Mouse (Mus musculus) ovary, postnatal 10 days (tissue): ENCODE data around the gene Bcl2l12.

Experiments used
- DNase-seq: peaks from one replicate; pipeline ENCODE4 v3.0.0; 2022; ENCODE audit warnings: low spot score

The Bcl2l12 gene

DNA sequence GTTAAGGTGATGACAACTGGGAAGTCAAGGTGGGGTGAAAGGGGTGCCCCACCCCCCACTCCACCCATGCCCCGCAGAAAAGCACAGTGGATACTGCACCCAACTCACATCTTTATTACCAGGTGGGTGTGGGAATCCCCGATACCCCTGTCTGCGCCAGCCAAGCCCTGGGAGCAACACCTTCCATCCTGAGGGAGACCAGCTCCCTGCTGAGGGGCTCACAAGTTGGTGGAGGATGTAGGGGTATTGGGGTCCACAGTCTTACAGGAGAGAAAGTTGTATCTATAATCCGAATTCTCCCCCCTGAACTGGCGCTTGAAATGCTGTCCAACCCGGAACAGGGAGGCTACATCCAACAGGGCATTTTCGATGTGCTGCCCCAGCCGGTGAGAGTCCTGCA lies 39.2 kb downstream of the Bcl2l12 start:
- DNase-seq: no peak

GRCm38 (mm10) chr7:44958208-44958607 lies 40.3 kb downstream of the Bcl2l12 start:
- no peak for DNase-seq

GRCm38 (mm10) chr7:44957183-44957835 lies 41.2 kb downstream of the Bcl2l12 start:
- no peak for DNase-seq

DNA sequence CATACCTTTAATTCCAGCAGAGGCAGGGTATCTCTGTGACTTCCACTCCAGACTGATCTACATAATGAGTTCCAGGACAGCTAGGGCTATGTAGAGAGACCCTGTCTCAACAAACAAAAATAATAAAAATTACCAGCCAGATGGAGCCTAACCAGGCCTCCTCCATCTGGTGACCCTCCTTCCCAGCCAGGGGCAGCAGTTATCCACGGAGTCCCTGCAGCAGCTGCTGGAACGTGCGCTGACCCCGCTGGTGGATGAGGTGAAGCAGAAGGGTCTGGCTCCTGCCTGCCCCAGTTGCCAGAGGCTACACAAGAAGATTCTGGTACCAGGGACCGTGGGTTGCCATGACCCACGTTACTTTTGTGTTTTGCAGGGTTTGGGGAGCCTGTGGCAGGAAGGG lies 42.2 kb downstream of the Bcl2l12 start:
- no peak for DNase-seq

DNA sequence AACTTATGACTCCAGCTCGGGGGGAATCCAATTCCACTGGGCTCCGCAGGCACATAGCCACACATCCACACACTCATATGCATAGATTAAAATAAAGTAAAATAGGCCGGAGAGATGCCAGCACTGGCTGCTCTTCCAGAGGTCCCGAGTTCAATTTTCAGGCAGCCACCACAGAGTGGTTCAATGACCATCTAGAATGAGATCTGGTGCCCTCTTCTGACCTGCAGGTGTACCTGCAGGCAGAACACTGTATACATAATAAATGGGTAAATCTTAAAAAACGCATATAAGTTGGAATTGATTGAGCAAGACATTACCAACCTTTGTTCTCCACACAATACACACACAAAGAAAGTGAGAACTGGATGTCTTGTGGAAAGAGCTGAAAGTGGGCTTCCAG lies 42.9 kb downstream of the Bcl2l12 start:
- DNase-seq: no peak

- DNase-seq: no peak
These were observed 44.2 kb downstream of the Bcl2l12 start for GRCm38 (mm10) chr7:44954091-44954885.

- no peak for DNase-seq
These were observed 45.0 kb downstream of the Bcl2l12 start for GRCm38 (mm10) chr7:44953561-44953960.

GRCm38 (mm10) chr7:44952611-44953306 lies 45.8 kb downstream of the Bcl2l12 start:
- peak; percentile 74 for DNase-seq

GRCm38 (mm10) chr7:44951960-44952359 lies 46.6 kb downstream of the Bcl2l12 start:
- no peak for DNase-seq

DNA sequence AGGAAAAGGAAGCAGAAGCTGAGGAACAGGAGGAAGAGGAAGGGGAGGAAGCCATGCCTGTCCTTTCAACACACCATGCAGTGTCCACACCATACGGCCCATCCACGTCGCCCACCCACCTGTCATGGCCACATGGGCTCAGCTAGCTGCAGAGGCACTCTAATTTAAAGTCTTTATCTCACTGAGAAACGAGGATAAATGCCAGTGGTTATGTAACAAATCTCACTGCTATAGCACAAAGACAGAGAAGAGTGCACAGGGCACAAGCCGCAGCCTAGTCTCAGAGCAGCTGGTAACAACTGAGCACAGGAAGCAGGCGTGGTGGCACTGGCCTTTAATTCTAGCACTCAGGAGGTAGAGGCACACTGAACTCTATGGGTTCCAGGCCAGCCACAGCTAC lies 48.6 kb downstream of the Bcl2l12 start:
- no peak for DNase-seq

- DNase-seq: no peak
These were observed 55.6 kb downstream of the Bcl2l12 start, which contains the start of gene Tsks for GRCm38 (mm10) chr7:44942904-44943303. Gene Tsks (plus strand): TSS chr7:44943204.
